Mouse (Mus musculus) heart, embryonic 12.5 days (tissue): ENCODE data around the gene Cers1. TPM values are rescaled to one million over a fixed set of nuclear protein-coding genes. Genes with fewer than 3 reads are reported as not detected.

Source experiments
- ATAC-seq: fragments of 200-750 bp; cut with Nextera tagmentation; 2 replicates; pipeline ENCODE4 v1.8.0; 2017; ENCODE audit warnings: moderate TSS enrichment, moderate library complexity; ENCODE audit not compliant: insufficient number of reproducible peaks, low FRiP score
- H3K27ac ChIP-seq: fragments of 300-500 bp; sonication (generic); 2 replicates; pipeline ENCODE4 v1.5.1; 2016; ENCODE audit warnings: mild to moderate bottlenecking, moderate library complexity; ENCODE audit not compliant: poor library complexity, severe bottlenecking
- H3K27me3 ChIP-seq: fragments of 300-500 bp; sonication (generic); replicated peaks from 2 replicates; pipeline ENCODE4 v1.6.1; 2016; ENCODE audit warnings: mild to moderate bottlenecking, moderate library complexity
- H3K36me3 ChIP-seq: fragments of 300-500 bp; sonication (generic); 2 replicates; pipeline ENCODE4 v1.6.1; 2016; ENCODE audit warnings: mild to moderate bottlenecking, moderate library complexity
- H3K4me1 ChIP-seq: fragments of 300-500 bp; sonication (generic); replicated peaks from 2 replicates; pipeline ENCODE4 v1.6.1; 2016; ENCODE audit warnings: mild to moderate bottlenecking
- H3K4me2 ChIP-seq: fragments of 300-500 bp; sonication (generic); 2 replicates; pipeline ENCODE4 v1.6.1; 2016; ENCODE audit warnings: mild to moderate bottlenecking, moderate library complexity
- H3K4me3 ChIP-seq: fragments of 300-500 bp; sonication (generic); 2 replicates; pipeline ENCODE4 v1.5.1; 2016; ENCODE audit warnings: mild to moderate bottlenecking
- H3K9ac ChIP-seq: fragments of 300-500 bp; sonication (generic); 2 replicates; pipeline ENCODE4 v1.6.1; 2016; ENCODE audit warnings: mild to moderate bottlenecking, moderate library complexity
- H3K9me3 ChIP-seq: fragments of 300-500 bp; sonication (generic); replicated peaks from 2 replicates; pipeline ENCODE4 v1.6.1; 2016; ENCODE audit warnings: mild to moderate bottlenecking, moderate library complexity
- WGBS: fragments of 180-500 bp; shearing (Covaris S2); methylation state at CpG from one replicate; pipeline ENCODE4 v1.1.7; 2016; 5-methylcytosine and 5-hydroxymethylcytosine counted together
- polyA plus RNA-seq: library from polyadenylated mRNA; unstranded; fragments of >200 nt; fragmentation: Nextera tagmentation; extraction: Ambion mirVana; gene quantifications from 2 replicates; pipeline ENCODE4 v1.2.1, GENCODE M21; 2016

Cers1 gene
- polyA plus RNA-seq, 1 experiment from 2014 or later = 2.1 TPM

- Histone ChIP-seq H3K9ac (peak within 1 kb of the TSS; percentile 6; the same call in 1 of the 2 replicates), H3K4me2 (peak within 1 kb of the TSS; percentile 64), H3K4me1 (peaks cover 58% of the 10 kb centered on the region), H3K36me3 (no peaks in the 10 kb centered on the region), H3K27me3 (peaks cover 73% of the 10 kb centered on the region), H3K27ac (peak within 1 kb of the TSS; percentile 65; the same call in 1 of the 2 replicates), H3K4me3 (peak within 1 kb of the TSS; percentile 39), H3K9me3 (no peaks in the 10 kb centered on the region)
- WGBS = 4% methylated on average over 47 of the region's 47 CpGs
- ATAC-seq = no peak
Observed at GRCm38 (mm10) chr8:70373397-70374317, 58.1 kb downstream of the Cers1 start, which contains the start of gene Comp. TSS of gene Comp (plus strand) at chr8:70373558.

GRCm38 (mm10) chr8:70374318-70374927, 58.8 kb downstream of the Cers1 start:
- no peak overlapping the region for H3K9ac ChIP-seq
- no peak overlapping the region for H3K27ac ChIP-seq
- peak overlapping the region; percentile 39 for H3K4me3 ChIP-seq
- H3K4me2 ChIP-seq = peak overlapping the region; percentile 64
- WGBS = under 1% methylated on average over 42 of the region's 53 CpGs
- ATAC-seq = peak; percentile 83
- H3K36me3 ChIP-seq = no peaks in the 10 kb centered on the region
- H3K27me3 ChIP-seq = peaks cover 81% of the 10 kb centered on the region
- peaks cover 52% of the 10 kb centered on the region for H3K4me1 ChIP-seq
- H3K9me3 ChIP-seq = no peaks in the 10 kb centered on the region

- Histone ChIP-seq H3K9ac (no peak overlapping the region), H3K4me1 (peaks cover 51% of the 10 kb centered on the region), H3K27ac (no peak overlapping the region), H3K4me2 (peak overlapping the region; percentile 64), H3K36me3 (no peaks in the 10 kb centered on the region), H3K27me3 (peaks cover 87% of the 10 kb centered on the region), H3K9me3 (no peaks in the 10 kb centered on the region), H3K4me3 (peak overlapping the region; percentile 39; the same call in 1 of the 2 replicates)
- ATAC-seq = no peak
- WGBS = 7% methylated on average over 35 of the region's 35 CpGs
Observed at GRCm38 (mm10) chr8:70375212-70375859, 59.8 kb downstream of the Cers1 start.

GRCm38 (mm10) chr8:70376275-70376741, 60.7 kb downstream of the Cers1 start:
- Histone ChIP-seq H3K36me3 (no peaks in the 10 kb centered on the region), H3K9me3 (no peaks in the 10 kb centered on the region), H3K4me1 (peaks cover 48% of the 10 kb centered on the region), H3K4me2 (peak overlapping the region; percentile 28), H3K4me3 (peak overlapping the region; percentile 10), H3K27me3 (peaks cover 92% of the 10 kb centered on the region), H3K27ac (no peak overlapping the region), H3K9ac (no peak overlapping the region)
- no peak for ATAC-seq
- 13% methylated on average over 37 of the region's 37 CpGs for WGBS

GRCm38 (mm10) chr8:70377049-70377448, 61.5 kb downstream of the Cers1 start:
- 13% methylated on average over 15 of the region's 15 CpGs for WGBS
- Histone ChIP-seq H3K4me3 (no peak overlapping the region), H3K27me3 (peaks cover 92% of the 10 kb centered on the region), H3K4me2 (no peak overlapping the region), H3K27ac (no peak overlapping the region), H3K4me1 (peaks cover 41% of the 10 kb centered on the region), H3K9me3 (no peaks in the 10 kb centered on the region), H3K9ac (no peak overlapping the region), H3K36me3 (no peaks in the 10 kb centered on the region)
- ATAC-seq = no peak

GRCm38 (mm10) chr8:70380069-70380468, 64.5 kb downstream of the Cers1 start:
- Histone ChIP-seq H3K36me3 (peaks cover 9% of the 10 kb centered on the region), H3K4me1 (peaks cover 13% of the 10 kb centered on the region), H3K9ac (no peak overlapping the region), H3K4me2 (no peak overlapping the region), H3K9me3 (no peaks in the 10 kb centered on the region), H3K4me3 (no peak overlapping the region), H3K27ac (no peak overlapping the region), H3K27me3 (peaks cover 69% of the 10 kb centered on the region)
- 79% methylated on average over 12 of the region's 12 CpGs for WGBS
- ATAC-seq = no peak

Other genes with a start within 250 kb of the Cers1 start
- 1.3 and 1.6 TPM in 2 replicates for gene Tm6sf2, start 242.9 kb upstream of the Cers1 start, polyA plus RNA-seq
- gene Hapln4, start 232.3 kb upstream of the Cers1 start, polyA plus RNA-seq = 0.11 and 0.24 TPM in 2 replicates
- gene Ncan, start 194.9 kb upstream of the Cers1 start, polyA plus RNA-seq = 0.17 and 0.31 TPM in 2 replicates
- gene Nr2c2ap, start 184.4 kb upstream of the Cers1 start, polyA plus RNA-seq = 28.5 and 29.1 TPM in 2 replicates
- gene Rfxank, start 176.6 kb upstream of the Cers1 start, polyA plus RNA-seq = 17.7 and 18.7 TPM in 2 replicates
- 30.3 and 38.1 TPM in 2 replicates for gene Borcs8, start 176.3 kb upstream of the Cers1 start, polyA plus RNA-seq
- gene Mef2b, start 176.1 kb upstream of the Cers1 start, polyA plus RNA-seq = not detected in 2 replicates
- 98.0 and 100 TPM in 2 replicates for gene Tmem161a, start 143.4 kb upstream of the Cers1 start, polyA plus RNA-seq
- 8.5 and 9.7 TPM in 2 replicates for gene Slc25a42, start 103.5 kb upstream of the Cers1 start, polyA plus RNA-seq
- gene Sugp2, start 81.5 kb upstream of the Cers1 start, polyA plus RNA-seq = 33.8 and 36.0 TPM in 2 replicates
- 22.6 and 23.4 TPM in 2 replicates for gene Armc6, start 81.3 kb upstream of the Cers1 start, polyA plus RNA-seq
- gene Homer3, start 32.9 kb upstream of the Cers1 start, polyA plus RNA-seq = 46.0 and 48.4 TPM in 2 replicates
- 32.8 and 34.3 TPM in 2 replicates for gene Ddx49, start 13.3 kb upstream of the Cers1 start, polyA plus RNA-seq
- 251 and 272 TPM in 2 replicates for gene Cope, start 13.3 kb upstream of the Cers1 start, polyA plus RNA-seq
- gene Gdf1, start 14.0 kb downstream of the Cers1 start, polyA plus RNA-seq = 2.1 TPM in 2 replicates
- gene Upf1, start 37.5 kb downstream of the Cers1 start, polyA plus RNA-seq = 24.5 and 25.5 TPM in 2 replicates
- 2.7 and 3.6 TPM in 2 replicates for gene Comp, start 57.8 kb downstream of the Cers1 start, polyA plus RNA-seq
- gene Crtc1, start 123.8 kb downstream of the Cers1 start, polyA plus RNA-seq = 14.9 and 15.0 TPM in 2 replicates
- 12.6 and 14.0 TPM in 2 replicates for gene Klhl26, start 161.2 kb downstream of the Cers1 start, polyA plus RNA-seq
- gene Tmem59l, start 171.6 kb downstream of the Cers1 start, polyA plus RNA-seq = 0.22 and 0.33 TPM in 2 replicates
- 1.00 and 1.8 TPM in 2 replicates for gene Crlf1, start 177.4 kb downstream of the Cers1 start, polyA plus RNA-seq
- gene Rex1bd, start 191.0 kb downstream of the Cers1 start, polyA plus RNA-seq = 115 TPM in 2 replicates
- 779 and 792 TPM in 2 replicates for gene Uba52, start 195.0 kb downstream of the Cers1 start, polyA plus RNA-seq
- gene Fkbp8, start 211.9 kb downstream of the Cers1 start, polyA plus RNA-seq = 227 and 231 TPM in 2 replicates
- 64.2 and 65.7 TPM in 2 replicates for gene Kxd1, start 212.2 kb downstream of the Cers1 start, polyA plus RNA-seq
- 13.5 and 14.7 TPM in 2 replicates for gene Ell, start 223.7 kb downstream of the Cers1 start, polyA plus RNA-seq